Mouse (Mus musculus) CH12.LX (cell line): ENCODE measurements at regions not wholly inside any gene's neighbourhood (a gene's known extent, or its start where the extent isn't known, plus 50 kb on each side); places are given as distances from the start of the nearest gene placed in this dataset.

Experiments
- DNase-seq: peaks from one replicate; pipeline ENCODE4 v3.0.0-alpha.2; 2013; ENCODE audit errors: extremely low read depth
- H3K27ac ChIP-seq: 2 replicates; pipeline ENCODE4 v1.5.1; 2012; ENCODE audit warnings: low read depth, mild to moderate bottlenecking, control low read depth, moderate library complexity; ENCODE audit not compliant: insufficient read depth
- H3K27me3 ChIP-seq: replicated peaks from 2 replicates; pipeline ENCODE3; 2012; ENCODE audit warnings: inconsistent platforms
- H3K36me3 ChIP-seq, 2 experiments: replicated peaks in 1 of 2; 2 replicates each; pipeline versions ENCODE3 to v1.6.1; 2012; ENCODE audit warnings: inconsistent platforms in 1 of 2, low read length in 1 of 2, mild to moderate bottlenecking in 1 of 2, mixed read lengths in 1 of 2, moderate library complexity in 1 of 2; ENCODE audit not compliant: control insufficient read depth in 1 of 2, insufficient read depth in 1 of 2
- H3K4me1 ChIP-seq, 2 experiments: 2 replicates each; pipeline ENCODE4 v1.6.1; 2012; ENCODE audit warnings: inconsistent platforms in 1 of 2, moderate library complexity in 1 of 2; ENCODE audit not compliant: insufficient read depth in 2 of 2, control insufficient read depth in 1 of 2
- H3K4me2 ChIP-seq: 2 replicates; pipeline ENCODE4 v1.6.1; 2012; ENCODE audit warnings: low read depth, mild to moderate bottlenecking, control low read depth; ENCODE audit not compliant: poor library complexity, insufficient read depth, severe bottlenecking
- H3K4me3 ChIP-seq, 3 experiments: fragments of 150-350 bp in 1 of 3; sonication (generic) in 1 of 3; replicated peaks in 1 of 3; 2 replicates each; pipeline versions ENCODE3 to v1.5.1; 2011 to 2012; ENCODE audit warnings: low read depth in 2 of 3, low read length in 2 of 3, mild to moderate bottlenecking in 2 of 3, moderate library complexity in 2 of 3, control low read depth in 1 of 3, improper control_type of control experiment in 1 of 3, inconsistent platforms in 1 of 3, mixed read lengths in 1 of 3; ENCODE audit not compliant: poor library complexity in 1 of 3
- H3K79me2 ChIP-seq: replicated peaks from 2 replicates; pipeline ENCODE4 v1.6.1; 2012; ENCODE audit warnings: mild to moderate bottlenecking, moderate library complexity; ENCODE audit not compliant: control insufficient read depth, poor library complexity, insufficient read depth, severe bottlenecking; ENCODE audit errors: extremely low read depth
- H3K9ac ChIP-seq: 2 replicates; pipeline ENCODE4 v1.6.1; 2012; ENCODE audit warnings: low read depth, mild to moderate bottlenecking, control low read depth, moderate library complexity; ENCODE audit not compliant: insufficient read depth
- H3K9me3 ChIP-seq: replicated peaks from 2 replicates; pipeline ENCODE3; 2012; ENCODE audit warnings: low read length, inconsistent platforms, mixed read lengths
- BHLHE40 ChIP-seq: IDR thresholded peaks from 2 replicates; pipeline ENCODE4 v1.6.1; 2011; ENCODE audit warnings: mild to moderate bottlenecking, low read depth, low read length, improper control_type of control experiment
- ETS1 ChIP-seq: conservative IDR thresholded peaks from 2 replicates; pipeline ENCODE4 v1.6.1; 2012; ENCODE audit warnings: low read depth, mild to moderate bottlenecking, inconsistent platforms, low read length, improper control_type of control experiment, moderate library complexity
- GABPA ChIP-seq: IDR thresholded peaks from 2 replicates; pipeline ENCODE4 v1.6.1; 2012; ENCODE audit warnings: low read depth, low read length, improper control_type of control experiment, inconsistent platforms; ENCODE audit not compliant: insufficient replicate concordance
- IRF4 ChIP-seq: IDR thresholded peaks from 2 replicates; pipeline ENCODE4 v1.6.1; 2014; ENCODE audit warnings: low read depth, mild to moderate bottlenecking, inconsistent platforms, low read length, improper control_type of control experiment
- JUN ChIP-seq: IDR thresholded peaks from 2 replicates; pipeline ENCODE4 v1.6.1; 2011; ENCODE audit warnings: low read depth, mild to moderate bottlenecking, low read length, improper control_type of control experiment, moderate library complexity; ENCODE audit not compliant: insufficient read depth
- JUND ChIP-seq: conservative IDR thresholded peaks from 2 replicates; pipeline ENCODE4 v1.6.1; 2011; ENCODE audit warnings: low read depth, low read length, improper control_type of control experiment
- MYC ChIP-seq: IDR thresholded peaks from 2 replicates; pipeline ENCODE4 v1.6.1; 2011; ENCODE audit warnings: low read depth, mild to moderate bottlenecking, improper control_type of control experiment, low read length
- NELFE ChIP-seq: IDR thresholded peaks from 2 replicates; pipeline ENCODE4 v1.6.1; 2011; ENCODE audit warnings: low read depth, low read length, improper control_type of control experiment
- POLR2AphosphoS2 ChIP-seq: IDR thresholded peaks from 2 replicates; pipeline ENCODE4 v1.6.1; 2011; ENCODE audit warnings: low read depth, low read length, improper control_type of control experiment
- RAD21 ChIP-seq: IDR thresholded peaks from 2 replicates; pipeline ENCODE4 v1.6.1; 2011; ENCODE audit warnings: low read depth, mild to moderate bottlenecking, low read length, improper control_type of control experiment, moderate library complexity
- SMC3 ChIP-seq: IDR thresholded peaks from 2 replicates; pipeline ENCODE4 v1.6.1; 2011; ENCODE audit warnings: low read depth, low read length, improper control_type of control experiment
- TCF12 ChIP-seq: IDR thresholded peaks from 2 replicates; pipeline ENCODE4 v1.6.1; 2014; ENCODE audit warnings: low read depth, mild to moderate bottlenecking, inconsistent platforms, low read length, improper control_type of control experiment
- UBTF ChIP-seq: IDR thresholded peaks from 2 replicates; pipeline ENCODE4 v1.6.1; 2012; ENCODE audit warnings: low read depth, mild to moderate bottlenecking, inconsistent platforms, low read length, improper control_type of control experiment, moderate library complexity
- USF1 ChIP-seq: IDR thresholded peaks from 2 replicates; pipeline ENCODE4 v1.6.1; 2014; ENCODE audit warnings: low read depth, mild to moderate bottlenecking, inconsistent platforms, low read length, improper control_type of control experiment
- USF2 ChIP-seq: conservative IDR thresholded peaks from 2 replicates; pipeline ENCODE4 v1.6.1; 2011; ENCODE audit warnings: low read depth, low read length, improper control_type of control experiment
- ZMIZ1 ChIP-seq: IDR thresholded peaks from 2 replicates; pipeline ENCODE4 v1.6.1; 2012; ENCODE audit warnings: low read depth, mild to moderate bottlenecking, inconsistent platforms, low read length, improper control_type of control experiment
- dilution Hi-C: fragments of 300-500 bp; cut with MboI; formaldehyde crosslinking; loops from 2 replicates; pipeline ENCODE4 v1.14.3; 2020; ENCODE audit warnings: low sequenced_read_pairs; ENCODE audit not compliant: extremely low pct_unique_long_range_greater_than_20kb, extremely low pct_ligation_motif_present
- in situ Hi-C: fragments of 300-500 bp; cut with MboI; formaldehyde crosslinking; loops from 3 replicates; pipeline ENCODE4 v1.14.3; 2019; ENCODE audit warnings: low sequenced_read_pairs, low pct_ligation_motif_present, low pct_unique_long_range_greater_than_20kb, mixed read lengths

DNA sequence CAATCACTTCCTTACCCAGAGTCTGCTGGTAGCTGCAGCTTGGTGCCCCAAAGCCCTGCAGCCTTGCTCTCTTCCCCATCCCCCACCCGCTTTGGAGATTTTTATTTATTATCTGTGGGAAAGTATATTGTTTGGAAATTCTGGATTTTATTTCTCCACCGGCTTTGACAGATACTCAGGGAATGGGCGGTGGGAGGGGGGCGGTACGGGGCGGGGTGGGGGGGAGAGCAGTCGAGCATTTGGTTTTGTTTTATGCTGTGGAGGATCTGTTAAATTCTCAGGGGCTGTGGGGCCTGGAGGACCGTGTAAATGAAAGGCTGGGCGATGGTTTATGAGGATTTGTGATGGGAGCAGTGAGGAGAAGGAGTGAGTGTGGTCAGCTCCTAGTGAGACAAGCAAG is 76.7 kb upstream of the Tbx5 start:
- peaks cover 73% of the 10 kb centered on the region for H3K9me3 ChIP-seq
- no peak overlapping the region for H3K4me2 ChIP-seq
- H3K4me3 ChIP-seq: no peak overlapping the region
- H3K4me1 ChIP-seq: no peaks in the 10 kb centered on the region
- in situ Hi-C loops (no loop called here), dilution Hi-C loops (no loop called here)
- no peak overlapping the region for H3K9ac ChIP-seq
- no peaks in the 10 kb centered on the region for H3K36me3 ChIP-seq
- H3K27ac ChIP-seq: no peak overlapping the region
- TF ChIP-seq RAD21: no peak
- TF ChIP-seq SMC3: no peak
- no peak for TF ChIP-seq JUND
- TF ChIP-seq UBTF: no peak
- TF ChIP-seq TCF12: no peak
- no peak for TF ChIP-seq BHLHE40
- no peaks in the 10 kb centered on the region for H3K27me3 ChIP-seq
- no peaks in the 10 kb centered on the region for H3K79me2 ChIP-seq
- no peak for DNase-seq

DNA sequence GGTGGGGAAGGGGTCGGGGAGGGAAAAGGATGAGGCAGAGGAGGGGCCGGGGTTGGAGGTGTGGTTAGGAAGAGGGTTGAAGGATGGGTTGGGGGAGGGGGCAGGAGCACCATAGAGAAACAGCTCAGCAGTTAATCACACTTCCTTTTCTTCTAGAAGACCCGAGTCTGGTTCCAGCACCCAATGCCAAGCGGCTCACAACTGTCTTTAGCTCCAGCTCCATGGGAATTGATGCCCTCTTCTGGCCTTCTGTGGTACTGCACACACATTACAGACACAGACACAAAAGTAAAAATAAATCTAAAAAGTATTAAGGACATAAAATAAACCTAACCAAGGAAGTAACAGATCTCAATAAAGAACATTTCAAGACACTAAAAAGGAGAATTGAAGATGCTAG is 73.6 kb upstream of the Tbx5 start:
- no peak for DNase-seq
- no peaks in the 10 kb centered on the region for H3K4me1 ChIP-seq
- no peaks in the 10 kb centered on the region for H3K36me3 ChIP-seq
- dilution Hi-C loops (no loop called here), in situ Hi-C loops (no loop called here)
- H3K79me2 ChIP-seq: no peaks in the 10 kb centered on the region
- no peak overlapping the region for H3K27ac ChIP-seq
- peaks cover 63% of the 10 kb centered on the region for H3K9me3 ChIP-seq
- H3K27me3 ChIP-seq: no peaks in the 10 kb centered on the region
- no peak overlapping the region for H3K9ac ChIP-seq
- no peak overlapping the region for H3K4me2 ChIP-seq
- no peak overlapping the region for H3K4me3 ChIP-seq
- TF ChIP-seq BHLHE40 (no peak), POLR2AphosphoS2 (no peak), IRF4 (no peak), GABPA (no peak), ETS1 (no peak), JUN (no peak), MYC (no peak), USF2 (no peak), USF1 (no peak)
- TF ChIP-seq, all 38 proteins: peak for 0

GRCm38 (mm10) chr5:119762102-119762501 is 70.4 kb upstream of the Tbx5 start:
- H3K36me3 ChIP-seq: no peaks in the 10 kb centered on the region
- peaks cover 69% of the 10 kb centered on the region for H3K9me3 ChIP-seq
- H3K4me2 ChIP-seq: no peak overlapping the region
- in situ Hi-C loops: no loop called here
- DNase-seq: no peak
- no peak overlapping the region for H3K4me3 ChIP-seq
- H3K4me1 ChIP-seq: no peaks in the 10 kb centered on the region
- no peak overlapping the region for H3K9ac ChIP-seq
- no peak for TF ChIP-seq USF1
- no peak for TF ChIP-seq NELFE
- TF ChIP-seq ZMIZ1: no peak
- TF ChIP-seq, all 38 proteins: peak for 0
- H3K27me3 ChIP-seq: no peaks in the 10 kb centered on the region
- no peak overlapping the region for H3K27ac ChIP-seq
- no peaks in the 10 kb centered on the region for H3K79me2 ChIP-seq
- dilution Hi-C loops: no loop called here
